8 mouse cellular contexts compared by ENCODE assay signal in genomic region chr7:144469908-144470544, GRCm38 (mm10). TPM values are rescaled to one million over a fixed set of nuclear protein-coding genes. Genes with fewer than 3 reads are reported as not detected.
DNase-seq lines count a peak whose midpoint lies in the region; ATAC-seq and TF ChIP-seq lines count a peak whose summit lies in the region.

No protein-coding gene starts in this region.

- no peaks in the 10 kb centered on the region for H3K27me3 ChIP-seq in heart, embryonic 14.5 days (ENCODE audit: control insufficient read depth, insufficient read depth, low read length)
- H3K27me3 ChIP-seq in forebrain, postnatal 0 days (ENCODE audit: insufficient read depth, low read length) = no peaks in the 10 kb centered on the region
- no peaks in the 10 kb centered on the region for H3K27me3 ChIP-seq in limb, embryonic 15.5 days
- H3K27me3 ChIP-seq in neural tube, embryonic 13.5 days = no peaks in the 10 kb centered on the region

- H3K9ac ChIP-seq in heart, embryonic 14.5 days (ENCODE audit: low read length) = peak overlapping the region; percentile 97
- peak overlapping the region; percentile 92 for H3K9ac ChIP-seq in forebrain, postnatal 0 days
- peak overlapping the region; percentile 94 for H3K9ac ChIP-seq in limb, embryonic 15.5 days
- peak overlapping the region; percentile 99 for H3K9ac ChIP-seq in neural tube, embryonic 13.5 days

- peak overlapping the region; percentile 75 to 93 for H3K4me3 ChIP-seq in heart, embryonic 14.5 days (ENCODE audit: control insufficient read depth in 1 of 2, insufficient read depth in 1 of 2, low read depth in 1 of 2, low read length in 2 of 2)
- peak overlapping the region; percentile 84 for H3K4me3 ChIP-seq in forebrain, postnatal 0 days (ENCODE audit: low read depth, low read length)
- peak overlapping the region; percentile 93 for H3K4me3 ChIP-seq in limb, embryonic 15.5 days
- H3K4me3 ChIP-seq in neural tube, embryonic 13.5 days = peak overlapping the region; percentile 93

- H3K9me3 ChIP-seq in heart, embryonic 14.5 days (ENCODE audit: control insufficient read depth, low read length) = no peaks in the 10 kb centered on the region
- H3K9me3 ChIP-seq in forebrain, postnatal 0 days (ENCODE audit: low read length) = no peaks in the 10 kb centered on the region
- H3K9me3 ChIP-seq in limb, embryonic 15.5 days = no peaks in the 10 kb centered on the region
- H3K9me3 ChIP-seq in neural tube, embryonic 13.5 days = no peaks in the 10 kb centered on the region

- peak overlapping the region; percentile 88 for H3K4me2 ChIP-seq in heart, embryonic 14.5 days (ENCODE audit: low read length)
- H3K4me2 ChIP-seq in forebrain, postnatal 0 days (ENCODE audit: low read depth) = peak overlapping the region; percentile 85
- H3K4me2 ChIP-seq in limb, embryonic 15.5 days = peak overlapping the region; percentile 76
- peak overlapping the region; percentile 95 for H3K4me2 ChIP-seq in neural tube, embryonic 13.5 days

- peak overlapping the region; percentile 69 to 88 for H3K27ac ChIP-seq in heart, embryonic 14.5 days (replicated peaks in 1 of 2; ENCODE audit: control insufficient read depth in 1 of 2, insufficient read depth in 1 of 2, low read depth in 2 of 2, low read length in 2 of 2)
- peak overlapping the region; percentile 81 for H3K27ac ChIP-seq in forebrain, postnatal 0 days (ENCODE audit: low read depth, low read length)
- H3K27ac ChIP-seq in limb, embryonic 15.5 days = peak overlapping the region; percentile 89
- peak overlapping the region; percentile 88 for H3K27ac ChIP-seq in neural tube, embryonic 13.5 days (replicated peaks)

- intact Hi-C loops in heart, postnatal 36 days (cut with DNase I) = loop anchor here (5.0 kb wide), 1 partner anchor 112 kb away; the partner anchor contains the start of gene Fadd

- no peak for TF ChIP-seq CTCF in forebrain, postnatal 0 days (IDR thresholded peaks at IDR 0.05; ENCODE audit: low read depth)

- peaks cover 13 to 24% of the 10 kb centered on the region in 2 experiments for H3K4me1 ChIP-seq in heart, embryonic 14.5 days (ENCODE audit: control insufficient read depth in 2 of 2, insufficient read depth in 2 of 2, low read length in 2 of 2)
- 0 out of 2 replicates have a peak, but pooled peaks cover 7% of the 10 kb centered on the region for H3K4me1 ChIP-seq in forebrain, postnatal 0 days (ENCODE audit: insufficient read depth)
- peaks cover 15% of the 10 kb centered on the region for H3K4me1 ChIP-seq in limb, embryonic 15.5 days
- peaks cover 25% of the 10 kb centered on the region for H3K4me1 ChIP-seq in neural tube, embryonic 13.5 days (replicated peaks)

- 1% methylated on average over 31 of the region's 31 CpGs for WGBS in heart, embryonic 14.5 days
- WGBS in forebrain, postnatal 0 days = under 1% methylated on average over 31 of the region's 31 CpGs
- 2% methylated on average over 31 of the region's 31 CpGs for WGBS in limb, embryonic 15.5 days
- under 1% methylated on average over 31 of the region's 31 CpGs for WGBS in neural tube, embryonic 13.5 days

- DNase-seq in heart, postnatal 36 days = no peak
- peak; percentile 83 for DNase-seq in R1 (ENCODE audit: low read depth, low spot score)
- no peak for DNase-seq in forebrain, postnatal 0 days
- DNase-seq in urinary bladder, postnatal 36 days (ENCODE audit: low spot score in 2 of 2) = no peak
- no peak for DNase-seq in adrenal gland, adult 8-10 months

- ATAC-seq in heart, embryonic 14.5 days (ENCODE audit: insufficient number of reproducible peaks, insufficient read depth, low FRiP score, low read depth) = peak; percentile 36; the same call in 1 of the 2 replicates
- ATAC-seq in forebrain, postnatal 0 days = peak; percentile 3; the same call in 1 of the 2 replicates
- ATAC-seq in limb, embryonic 15.5 days (ENCODE audit: insufficient number of reproducible peaks, low FRiP score, low TSS enrichment, low read depth) = no peak; the same call in 1 of the 2 replicates
- ATAC-seq in neural tube, embryonic 13.5 days (ENCODE audit: low read depth) = peak; percentile 51

- H3K36me3 ChIP-seq in heart, embryonic 14.5 days (ENCODE audit: control insufficient read depth, insufficient read depth, low read length) = peaks cover 10% of the 10 kb centered on the region
- peaks cover 8% of the 10 kb centered on the region for H3K36me3 ChIP-seq in forebrain, postnatal 0 days (ENCODE audit: insufficient read depth)
- peaks cover 14% of the 10 kb centered on the region for H3K36me3 ChIP-seq in limb, embryonic 15.5 days
- H3K36me3 ChIP-seq in neural tube, embryonic 13.5 days = peaks cover 10% of the 10 kb centered on the region

RNA-seq across cellular contexts. Expression of gene Cttn, which starts 0.8 kb away (rescaled TPM):
- polyA plus RNA-seq in heart, embryonic 14.5 days (2014; fragmentation: Nextera tagmentation; extraction: Ambion mirVana) = 121 and 128 TPM in 2 replicates
- total RNA-seq in heart, postnatal 36 days (2021) = 10 to 100 TPM; 32.2 to 32.4 TPM
- 109 and 132 TPM in 2 replicates for total RNA-seq in forebrain, postnatal 0 days (2014; rRNA removed)
- 143 and 164 TPM in 2 replicates for polyA plus RNA-seq in forebrain, postnatal 0 days (2015; fragmentation: Nextera tagmentation; extraction: Ambion mirVana)
- polyA plus RNA-seq in limb, embryonic 15.5 days (2015; fragmentation: Nextera tagmentation; extraction: Ambion mirVana) = 183 and 187 TPM in 2 replicates
- 158 and 174 TPM in 2 replicates for polyA plus RNA-seq in neural tube, embryonic 13.5 days (2015; fragmentation: Nextera tagmentation; extraction: Ambion mirVana)
- 100 to 1,000 TPM; 228 to 248 (median 236) TPM for total RNA-seq in adrenal gland, adult 8-10 months (2022)
